Mouse (Mus musculus): Measurements from ENCODE around the gene Acss3. TPM values are rescaled to one million over a fixed set of nuclear protein-coding genes. Genes with fewer than 3 reads are reported as not detected.

Gene Acss3
- polyA plus RNA-seq, 1 experiment from 2014 or later: 0.42 TPM

GRCm38 (mm10) chr10:107039211-107039610, 84.3 kb downstream of the Acss3 start:
- H3K9me3 ChIP-seq (ENCODE audit: control insufficient read depth, low read length): no peaks in the 10 kb centered on the region
- H3K36me3 ChIP-seq (ENCODE audit: control insufficient read depth, insufficient read depth, low read length): no peaks in the 10 kb centered on the region
- H3K4me3 ChIP-seq (ENCODE audit: low read depth, low read length): no peak overlapping the region
- H3K27me3 ChIP-seq (ENCODE audit: control insufficient read depth, insufficient read depth, low read length): no peaks in the 10 kb centered on the region
- no peak overlapping the region for H3K4me2 ChIP-seq (ENCODE audit: low read depth, low read length)
- ATAC-seq (ENCODE audit: low read depth): no peak
- H3K27ac ChIP-seq (ENCODE audit: low read depth, low read length): no peak overlapping the region
- no peaks in the 10 kb centered on the region for H3K4me1 ChIP-seq (ENCODE audit: control insufficient read depth, insufficient read depth, low read length)
- 92% methylated on average over 4 of the region's 4 CpGs for WGBS
- H3K9ac ChIP-seq (replicated peaks; ENCODE audit: low read depth, low read length): no peak overlapping the region

- H3K27ac ChIP-seq (ENCODE audit: low read depth, low read length): no peak overlapping the region
- H3K4me1 ChIP-seq (ENCODE audit: control insufficient read depth, insufficient read depth, low read length): no peaks in the 10 kb centered on the region
- H3K9me3 ChIP-seq (ENCODE audit: control insufficient read depth, low read length): no peaks in the 10 kb centered on the region
- no peak overlapping the region for H3K4me2 ChIP-seq (ENCODE audit: low read depth, low read length)
- peak; percentile 74; the same call in 1 of the 2 replicates for ATAC-seq (ENCODE audit: low read depth)
- no peak overlapping the region for H3K9ac ChIP-seq (replicated peaks; ENCODE audit: low read depth, low read length)
- no peaks in the 10 kb centered on the region for H3K27me3 ChIP-seq (ENCODE audit: control insufficient read depth, insufficient read depth, low read length)
- no peak overlapping the region for H3K4me3 ChIP-seq (ENCODE audit: low read depth, low read length)
- H3K36me3 ChIP-seq (ENCODE audit: control insufficient read depth, insufficient read depth, low read length): no peaks in the 10 kb centered on the region
- WGBS: 52% methylated on average over 4 of the region's 4 CpGs
These were observed 99.2 kb downstream of the Acss3 start for GRCm38 (mm10) chr10:107024254-107024653.

- no peak for ATAC-seq (ENCODE audit: low read depth)
- Histone ChIP-seq H3K27ac (ENCODE audit: low read depth, low read length) (no peak overlapping the region), H3K4me1 (ENCODE audit: control insufficient read depth, insufficient read depth, low read length) (no peaks in the 10 kb centered on the region), H3K4me3 (ENCODE audit: low read depth, low read length) (no peak overlapping the region), H3K36me3 (ENCODE audit: control insufficient read depth, insufficient read depth, low read length) (no peaks in the 10 kb centered on the region), H3K9me3 (ENCODE audit: control insufficient read depth, low read length) (no peaks in the 10 kb centered on the region), H3K4me2 (ENCODE audit: low read depth, low read length) (no peak overlapping the region), H3K27me3 (ENCODE audit: control insufficient read depth, insufficient read depth, low read length) (no peaks in the 10 kb centered on the region), H3K9ac (replicated peaks; ENCODE audit: low read depth, low read length) (no peak overlapping the region)
- 74% methylated on average over 5 of the region's 5 CpGs for WGBS
These were observed 102.3 kb downstream of the Acss3 start for GRCm38 (mm10) chr10:107021118-107021517.

DNA sequence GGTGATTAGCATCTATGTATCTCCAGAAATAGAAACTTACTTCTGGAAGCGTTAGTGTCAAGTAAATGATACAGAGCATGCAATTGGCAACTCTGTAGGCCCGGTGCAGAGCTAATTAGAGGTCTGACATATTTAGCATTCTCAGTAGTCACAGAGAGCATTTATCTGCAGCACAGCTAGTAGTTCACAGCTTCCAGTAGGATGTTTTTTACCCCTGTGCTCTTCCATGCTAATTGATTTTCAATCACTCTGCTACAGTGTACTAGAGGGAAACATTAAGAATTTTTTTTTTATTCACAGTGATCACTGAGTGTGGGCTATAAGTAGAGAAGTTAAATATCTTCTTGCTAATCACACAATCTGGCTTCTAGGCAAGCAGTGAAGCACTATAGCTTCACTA, 112.3 kb downstream of the Acss3 start:
- Histone ChIP-seq H3K9ac (replicated peaks; ENCODE audit: low read depth, low read length) (no peak overlapping the region), H3K4me3 (ENCODE audit: low read depth, low read length) (no peak overlapping the region), H3K4me2 (ENCODE audit: low read depth, low read length) (no peak overlapping the region), H3K9me3 (ENCODE audit: control insufficient read depth, low read length) (no peaks in the 10 kb centered on the region), H3K27ac (ENCODE audit: low read depth, low read length) (no peak overlapping the region), H3K4me1 (ENCODE audit: control insufficient read depth, insufficient read depth, low read length) (no peaks in the 10 kb centered on the region), H3K27me3 (ENCODE audit: control insufficient read depth, insufficient read depth, low read length) (no peaks in the 10 kb centered on the region), H3K36me3 (ENCODE audit: control insufficient read depth, insufficient read depth, low read length) (no peaks in the 10 kb centered on the region)
- ATAC-seq (ENCODE audit: low read depth): peak; percentile 49; the same call in 1 of the 2 replicates
- WGBS: 60% methylated on average over 2 of the region's 2 CpGs

DNA sequence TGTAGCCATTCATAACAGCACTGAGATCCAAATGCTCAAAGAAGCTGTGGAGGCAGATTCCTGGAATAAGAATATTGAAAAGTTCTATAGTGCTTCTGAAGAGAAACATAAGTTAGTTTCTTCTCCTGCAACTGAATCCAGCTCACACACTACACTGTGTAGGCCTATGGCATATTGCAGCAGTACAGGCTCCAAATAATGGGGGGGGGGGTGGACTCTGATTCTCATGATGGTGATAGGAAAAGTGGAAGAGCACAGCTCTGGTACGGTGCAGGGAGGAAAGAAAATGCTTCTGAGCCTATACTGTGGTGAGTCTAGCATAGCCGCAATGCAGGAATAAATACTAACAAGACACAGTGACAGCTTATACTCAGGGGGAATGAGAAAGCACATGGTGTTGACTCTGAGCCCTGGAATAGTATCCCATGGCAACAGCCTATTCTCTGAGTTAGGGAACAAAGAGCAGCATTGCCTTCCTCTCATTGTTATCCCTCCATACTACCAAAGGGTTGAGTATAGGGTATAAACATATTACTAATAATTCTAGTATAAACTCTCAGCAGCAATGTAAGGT, 125.3 kb downstream of the Acss3 start:
- Histone ChIP-seq H3K4me1 (ENCODE audit: control insufficient read depth, insufficient read depth, low read length) (no peaks in the 10 kb centered on the region), H3K4me3 (ENCODE audit: low read depth, low read length) (no peak overlapping the region), H3K9ac (replicated peaks; ENCODE audit: low read depth, low read length) (no peak overlapping the region), H3K4me2 (ENCODE audit: low read depth, low read length) (no peak overlapping the region), H3K36me3 (ENCODE audit: control insufficient read depth, insufficient read depth, low read length) (no peaks in the 10 kb centered on the region), H3K27ac (ENCODE audit: low read depth, low read length) (no peak overlapping the region), H3K27me3 (ENCODE audit: control insufficient read depth, insufficient read depth, low read length) (no peaks in the 10 kb centered on the region), H3K9me3 (ENCODE audit: control insufficient read depth, low read length) (no peaks in the 10 kb centered on the region)
- ATAC-seq (ENCODE audit: low read depth): peak; percentile 79
- WGBS: 54% methylated on average over 2 of the region's 2 CpGs

GRCm38 (mm10) chr10:106989478-106989877, 134.0 kb downstream of the Acss3 start:
- Histone ChIP-seq H3K9ac (replicated peaks; ENCODE audit: low read depth, low read length) (no peak overlapping the region), H3K27ac (ENCODE audit: low read depth, low read length) (no peak overlapping the region), H3K36me3 (ENCODE audit: control insufficient read depth, insufficient read depth, low read length) (no peaks in the 10 kb centered on the region), H3K4me2 (ENCODE audit: low read depth, low read length) (no peak overlapping the region), H3K4me1 (ENCODE audit: control insufficient read depth, insufficient read depth, low read length) (no peaks in the 10 kb centered on the region), H3K4me3 (ENCODE audit: low read depth, low read length) (no peak overlapping the region), H3K9me3 (ENCODE audit: control insufficient read depth, low read length) (no peaks in the 10 kb centered on the region), H3K27me3 (ENCODE audit: control insufficient read depth, insufficient read depth, low read length) (no peaks in the 10 kb centered on the region)
- WGBS: 11% methylated on average over 4 of the region's 4 CpGs
- no peak for ATAC-seq (ENCODE audit: low read depth)

- Histone ChIP-seq H3K4me1 (ENCODE audit: control insufficient read depth, insufficient read depth, low read length) (no peaks in the 10 kb centered on the region), H3K9ac (replicated peaks; ENCODE audit: low read depth, low read length) (no peak overlapping the region), H3K27ac (ENCODE audit: low read depth, low read length) (no peak overlapping the region), H3K9me3 (ENCODE audit: control insufficient read depth, low read length) (no peaks in the 10 kb centered on the region), H3K4me2 (ENCODE audit: low read depth, low read length) (no peak overlapping the region), H3K27me3 (ENCODE audit: control insufficient read depth, insufficient read depth, low read length) (no peaks in the 10 kb centered on the region), H3K36me3 (ENCODE audit: control insufficient read depth, insufficient read depth, low read length) (no peaks in the 10 kb centered on the region), H3K4me3 (ENCODE audit: low read depth, low read length) (no peak overlapping the region)
- ATAC-seq (ENCODE audit: low read depth): peak; percentile 77
- 23% methylated on average over 13 of the region's 13 CpGs for WGBS
These were observed 148.0 kb downstream of the Acss3 start for GRCm38 (mm10) chr10:106975193-106976141.

DNA sequence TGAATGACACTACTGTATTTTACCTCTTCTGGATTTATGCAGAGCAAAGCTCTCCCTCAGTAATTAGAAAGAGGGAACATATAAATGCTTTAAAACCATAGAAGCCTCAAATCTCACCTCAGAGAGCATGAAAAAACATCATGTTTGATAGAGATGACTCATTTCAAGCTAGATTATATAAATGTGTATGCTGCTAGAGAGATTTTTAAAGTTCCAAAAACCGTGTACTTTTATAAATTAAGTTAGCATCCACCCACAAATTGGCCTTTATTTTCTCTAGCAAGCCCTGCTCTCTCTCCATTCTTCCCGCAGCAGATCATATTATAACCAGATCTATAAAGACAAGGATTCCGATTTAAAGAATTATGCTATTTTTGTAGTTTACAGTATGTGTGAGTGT, 164.4 kb downstream of the Acss3 start:
- H3K4me1 ChIP-seq (ENCODE audit: control insufficient read depth, insufficient read depth, low read length): no peaks in the 10 kb centered on the region
- H3K27ac ChIP-seq (ENCODE audit: low read depth, low read length): no peak overlapping the region
- H3K27me3 ChIP-seq (ENCODE audit: control insufficient read depth, insufficient read depth, low read length): no peaks in the 10 kb centered on the region
- 86% methylated on average over 3 of the region's 3 CpGs for WGBS
- no peak overlapping the region for H3K9ac ChIP-seq (replicated peaks; ENCODE audit: low read depth, low read length)
- H3K4me2 ChIP-seq (ENCODE audit: low read depth, low read length): no peak overlapping the region
- no peak for ATAC-seq (ENCODE audit: low read depth)
- no peak overlapping the region for H3K4me3 ChIP-seq (ENCODE audit: low read depth, low read length)
- H3K36me3 ChIP-seq (ENCODE audit: control insufficient read depth, insufficient read depth, low read length): no peaks in the 10 kb centered on the region
- no peaks in the 10 kb centered on the region for H3K9me3 ChIP-seq (ENCODE audit: control insufficient read depth, low read length)

GRCm38 (mm10) chr10:106941380-106941779, 182.1 kb downstream of the Acss3 start:
- no peak for ATAC-seq (ENCODE audit: low read depth)
- 76% methylated on average over 5 of the region's 5 CpGs for WGBS
- no peak overlapping the region for H3K9ac ChIP-seq (replicated peaks; ENCODE audit: low read depth, low read length)

More at GRCm38 (mm10) chr10:106941380-106941779, 182.1 kb downstream of the Acss3 start:
- H3K4me1 ChIP-seq (ENCODE audit: control insufficient read depth, insufficient read depth, low read length): no peaks in the 10 kb centered on the region
- H3K27me3 ChIP-seq (ENCODE audit: control insufficient read depth, insufficient read depth, low read length): no peaks in the 10 kb centered on the region
- no peaks in the 10 kb centered on the region for H3K36me3 ChIP-seq (ENCODE audit: control insufficient read depth, insufficient read depth, low read length)
- H3K4me2 ChIP-seq (ENCODE audit: low read depth, low read length): no peak overlapping the region
- no peak overlapping the region for H3K4me3 ChIP-seq (ENCODE audit: low read depth, low read length)
- H3K9me3 ChIP-seq (ENCODE audit: control insufficient read depth, low read length): no peaks in the 10 kb centered on the region
- no peak overlapping the region for H3K27ac ChIP-seq (ENCODE audit: low read depth, low read length)
